Mouse (Mus musculus) lung, postnatal 0 days (tissue): ENCODE measurements around the gene Psmb3. TPM values are rescaled to one million over a fixed set of nuclear protein-coding genes. Genes with fewer than 3 reads are reported as not detected.
A peak's percentile ranks its signal among the peaks of the same experiment; 100 is the strongest.
"Not testable (repeated sequence)": the region's sequence is repeated elsewhere in the genome, so short reads cannot be mapped to it uniquely, and the experiment has no call there.

Experiments used
- ATAC-seq: fragments of 200-750 bp; cut with Nextera tagmentation; 2 replicates; pipeline ENCODE4 v1.8.0; 2017; ENCODE audit warnings: moderate library complexity
- DNase-seq: peaks from one replicate; pipeline ENCODE4 v3.0.0-alpha.2; 2016; ENCODE audit warnings: low spot score
- H3K27ac ChIP-seq: fragments of 300-500 bp; sonication (generic); 2 replicates; pipeline ENCODE4 v1.5.1; 2014; ENCODE audit warnings: antibody characterized with exemption, mild to moderate bottlenecking, low read length, mixed read lengths
- H3K27me3 ChIP-seq: fragments of 300-500 bp; sonication (generic); replicated peaks from 2 replicates; pipeline ENCODE4 v1.6.1; 2014; ENCODE audit warnings: low read length, mixed read lengths; ENCODE audit not compliant: insufficient read depth
- H3K36me3 ChIP-seq: fragments of 300-500 bp; sonication (generic); 2 replicates; pipeline ENCODE4 v1.6.1; 2014; ENCODE audit warnings: low read length, mixed read lengths; ENCODE audit not compliant: insufficient read depth
- H3K4me1 ChIP-seq: fragments of 300-500 bp; sonication (generic); 2 replicates; pipeline ENCODE4 v1.6.1; 2014; ENCODE audit warnings: antibody characterized with exemption, low read depth, low read length, mixed read lengths; ENCODE audit not compliant: insufficient read depth
- H3K4me2 ChIP-seq: fragments of 300-500 bp; sonication (generic); replicated peaks from 2 replicates; pipeline ENCODE4 v1.6.1; 2014; ENCODE audit warnings: low read depth, mild to moderate bottlenecking, low read length, moderate library complexity, mixed read lengths
- H3K4me3 ChIP-seq: fragments of 300-500 bp; sonication (generic); 2 replicates; pipeline ENCODE4 v1.5.1; 2014; ENCODE audit warnings: low read depth, low read length
- H3K9ac ChIP-seq: fragments of 300-500 bp; sonication (generic); replicated peaks from 2 replicates; pipeline ENCODE4 v1.6.1; 2014; ENCODE audit warnings: low read depth, mild to moderate bottlenecking
- H3K9me3 ChIP-seq: fragments of 300-500 bp; sonication (generic); 2 replicates; pipeline ENCODE4 v1.6.1; 2016; ENCODE audit warnings: low read length, mixed read lengths
- CTCF ChIP-seq: IDR thresholded peaks from 2 replicates; pipeline ENCODE4 v1.5.1; 2016; ENCODE audit warnings: antibody characterized with exemption, mild to moderate bottlenecking
- EP300 ChIP-seq: IDR thresholded peaks from 2 replicates; pipeline ENCODE4 v1.6.1; 2016; ENCODE audit warnings: antibody characterized with exemption, mild to moderate bottlenecking, control low read depth
- WGBS: fragments of 180-500 bp; shearing (Covaris S2); extraction: QIAGEN DNeasy Blood & Tissue Kit; methylation state at CpG from one replicate; pipeline ENCODE4 v1.1.7; 2014; 5-methylcytosine and 5-hydroxymethylcytosine counted together
- polyA plus RNA-seq: library from polyadenylated mRNA; unstranded; fragments of >200 nt; fragmentation: Nextera tagmentation; extraction: Ambion mirVana; gene quantifications from 2 replicates; pipeline ENCODE4 v1.2.1, GENCODE M21; 2015

Gene Psmb3
- polyA plus RNA-seq, 1 experiment from 2014 or later: 419 TPM

DNA sequence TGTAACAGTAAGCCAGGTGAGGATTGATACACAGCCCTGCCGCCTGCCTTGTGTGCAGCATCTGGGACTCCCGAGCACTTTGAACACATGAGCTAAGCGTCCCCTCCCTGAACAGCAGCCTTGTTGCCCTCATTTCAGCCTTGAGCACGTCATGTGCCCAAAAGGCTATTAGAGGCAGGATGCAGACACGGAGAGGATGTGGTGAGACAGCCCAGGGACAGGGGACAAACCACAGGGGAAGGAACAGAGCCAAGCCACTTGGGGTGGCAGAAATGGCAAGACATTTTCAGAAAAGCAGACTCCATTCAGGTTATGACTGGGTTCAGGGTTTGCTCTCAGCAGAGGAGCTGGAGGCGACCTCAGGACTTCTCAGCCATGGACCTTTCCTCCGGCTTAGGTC, 25.1 kb downstream of the Psmb3 start:
- Histone ChIP-seq H3K9ac (no peak overlapping the region), H3K27me3 (no peaks in the 10 kb centered on the region), H3K4me1 (no peaks in the 10 kb centered on the region), H3K27ac (no peak overlapping the region), H3K36me3 (peaks cover 14% of the 10 kb centered on the region; the same call in 1 of the 2 replicates), H3K4me2 (no peak overlapping the region), H3K4me3 (no peak overlapping the region), H3K9me3 (no peaks in the 10 kb centered on the region)
- ATAC-seq: 0 out of 2 replicates have a peak, but pooled peaks have one; percentile 26
- DNase-seq: peak; percentile 25
- TF ChIP-seq EP300 (no peak), CTCF (no peak)
- WGBS: 67% methylated on average over 7 of the region's 7 CpGs

DNA sequence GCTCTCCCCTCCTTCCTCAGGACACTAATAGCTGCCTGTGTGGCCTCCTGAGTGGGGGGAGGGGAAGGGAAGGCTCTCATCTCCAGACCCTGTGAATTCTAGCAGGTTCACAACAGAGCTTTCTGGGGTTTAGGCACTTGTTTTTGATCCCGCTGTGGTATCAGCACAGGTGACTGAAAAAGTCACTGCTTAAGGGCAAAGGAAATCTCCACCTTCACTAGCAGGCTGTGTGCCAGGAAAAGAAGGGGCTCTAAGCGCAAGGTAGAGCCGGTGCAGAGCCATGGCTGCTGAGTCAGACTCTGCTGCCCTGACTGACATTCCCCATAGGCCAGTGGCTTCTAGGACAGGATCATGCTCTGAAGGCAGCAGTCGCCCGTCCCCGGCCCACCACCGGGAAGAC, 25.5 kb downstream of the Psmb3 start:
- Histone ChIP-seq H3K27me3 (no peaks in the 10 kb centered on the region), H3K9ac (no peak overlapping the region), H3K4me1 (no peaks in the 10 kb centered on the region), H3K27ac (no peak overlapping the region), H3K9me3 (no peaks in the 10 kb centered on the region), H3K4me3 (no peak overlapping the region), H3K4me2 (no peak overlapping the region), H3K36me3 (peaks cover 14% of the 10 kb centered on the region; the same call in 1 of the 2 replicates)
- WGBS: 90% methylated on average over 7 of the region's 7 CpGs
- DNase-seq (no peak), ATAC-seq (no peak)
- no peak for TF ChIP-seq CTCF

DNA sequence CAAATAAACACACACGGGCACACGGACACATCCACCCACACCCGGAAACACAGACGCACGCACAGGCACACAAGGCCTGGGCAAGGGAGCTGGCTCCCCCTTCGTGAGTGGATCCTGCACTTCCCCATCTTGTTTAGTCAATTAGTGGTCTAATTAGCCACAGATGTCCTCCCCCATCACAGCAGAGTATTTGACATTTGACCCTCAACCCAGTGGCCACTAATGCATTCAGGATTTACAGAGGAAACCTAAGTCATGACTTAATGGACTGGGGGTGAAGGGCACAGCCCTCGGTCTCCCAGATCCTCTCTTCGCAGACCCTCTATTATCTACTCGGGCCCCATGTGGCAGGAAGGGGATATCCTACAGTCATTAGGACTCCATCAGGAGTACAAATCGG, 30.5 kb downstream of the Psmb3 start:
- Histone ChIP-seq H3K4me3 (no peak overlapping the region), H3K36me3 (no peaks in the 10 kb centered on the region), H3K9ac (no peak overlapping the region), H3K27me3 (no peaks in the 10 kb centered on the region), H3K4me2 (no peak overlapping the region), H3K9me3 (no peaks in the 10 kb centered on the region), H3K27ac (no peak overlapping the region), H3K4me1 (no peaks in the 10 kb centered on the region)
- DNase-seq: peak; percentile 27
- 41% methylated on average over 10 of the region's 10 CpGs for WGBS
- TF ChIP-seq EP300 (no peak), CTCF (no peak)
- peak; percentile 64 for ATAC-seq

DNA sequence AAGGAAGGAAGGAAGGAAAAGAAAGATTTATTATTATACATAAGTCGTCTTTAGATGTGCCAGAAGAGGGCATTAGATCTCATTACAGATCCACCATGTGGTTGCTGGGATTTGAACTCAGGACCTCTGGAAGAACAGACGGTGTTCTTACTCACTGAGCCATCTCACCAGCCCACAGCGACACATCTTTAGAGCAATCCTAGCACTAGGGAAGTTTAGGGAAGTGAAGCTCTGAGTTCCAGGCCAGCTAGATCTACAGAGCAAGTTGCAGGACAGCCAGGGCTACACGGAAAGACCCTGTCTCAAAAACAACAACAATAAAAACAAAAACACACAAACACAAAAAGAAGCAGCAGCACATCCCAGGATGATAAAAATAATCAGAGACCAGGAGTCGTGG, 31.6 kb downstream of the Psmb3 start:
- ATAC-seq, H3K27me3 ChIP-seq, DNase-seq, H3K4me2 ChIP-seq, H3K9me3 ChIP-seq, H3K9ac ChIP-seq, H3K36me3 ChIP-seq, H3K27ac ChIP-seq, H3K4me1 ChIP-seq, H3K4me3 ChIP-seq: not testable (repeated sequence)
- WGBS: 81% methylated on average over 5 of the region's 5 CpGs

DNA sequence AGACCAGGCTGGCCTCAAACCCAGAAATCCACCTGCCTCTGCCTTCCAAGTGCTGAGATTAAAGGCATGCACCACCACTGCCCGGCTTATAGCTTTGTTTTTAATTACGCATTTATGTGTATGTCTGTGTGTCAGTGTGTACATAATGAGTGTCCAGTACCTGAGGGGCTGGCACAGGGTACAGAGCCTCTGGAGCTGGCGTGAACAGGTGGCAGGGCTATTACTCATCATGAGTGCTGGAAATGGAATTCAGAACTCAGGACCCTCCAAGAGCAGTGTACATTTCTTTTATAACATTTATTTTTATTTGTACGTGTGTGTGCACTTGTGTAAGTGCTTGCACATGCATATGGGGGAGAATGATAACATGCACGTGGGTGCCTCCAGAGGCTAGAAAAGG, 33.4 kb downstream of the Psmb3 start:
- no peak overlapping the region for H3K4me2 ChIP-seq
- H3K4me1 ChIP-seq: no peaks in the 10 kb centered on the region
- WGBS: 83% methylated on average over 5 of the region's 5 CpGs
- ATAC-seq: no peak
- TF ChIP-seq EP300 (no peak), CTCF (no peak)
- no peak overlapping the region for H3K4me3 ChIP-seq
- H3K27me3 ChIP-seq: no peaks in the 10 kb centered on the region
- no peak overlapping the region for H3K9ac ChIP-seq
- no peak for DNase-seq
- H3K9me3 ChIP-seq: no peaks in the 10 kb centered on the region
- H3K36me3 ChIP-seq: no peaks in the 10 kb centered on the region
- no peak overlapping the region for H3K27ac ChIP-seq

DNA sequence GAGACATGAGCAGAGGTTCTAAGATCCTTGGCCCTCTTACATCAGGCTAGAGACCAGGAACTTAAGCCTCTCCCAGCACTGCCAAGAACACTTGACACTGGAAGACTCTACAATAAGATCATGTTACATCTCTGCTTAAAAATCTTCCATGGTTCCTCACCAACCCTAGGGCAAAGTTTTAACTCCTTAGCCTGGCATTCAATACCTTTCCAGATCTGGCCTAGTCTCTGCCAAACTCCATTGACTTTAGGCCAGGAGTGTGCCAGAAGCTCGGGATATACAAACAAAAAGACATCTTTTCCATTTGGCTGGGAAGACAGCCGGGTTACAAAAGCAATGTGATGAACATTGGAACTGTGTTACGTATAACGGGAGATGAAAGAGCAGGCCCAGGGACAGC, 34.4 kb downstream of the Psmb3 start:
- no peak for TF ChIP-seq EP300
- no peak for TF ChIP-seq CTCF
- no peaks in the 10 kb centered on the region for H3K9me3 ChIP-seq
- ATAC-seq (no peak), DNase-seq (no peak)
- H3K36me3 ChIP-seq: no peaks in the 10 kb centered on the region
- H3K27me3 ChIP-seq: no peaks in the 10 kb centered on the region
- no peak overlapping the region for H3K27ac ChIP-seq
- no peak overlapping the region for H3K4me2 ChIP-seq
- no peak overlapping the region for H3K9ac ChIP-seq
- no peak overlapping the region for H3K4me3 ChIP-seq
- H3K4me1 ChIP-seq: peaks cover 1% of the 10 kb centered on the region; the same call in 1 of the 2 replicates
- 57% methylated on average over 4 of the region's 4 CpGs for WGBS

DNA sequence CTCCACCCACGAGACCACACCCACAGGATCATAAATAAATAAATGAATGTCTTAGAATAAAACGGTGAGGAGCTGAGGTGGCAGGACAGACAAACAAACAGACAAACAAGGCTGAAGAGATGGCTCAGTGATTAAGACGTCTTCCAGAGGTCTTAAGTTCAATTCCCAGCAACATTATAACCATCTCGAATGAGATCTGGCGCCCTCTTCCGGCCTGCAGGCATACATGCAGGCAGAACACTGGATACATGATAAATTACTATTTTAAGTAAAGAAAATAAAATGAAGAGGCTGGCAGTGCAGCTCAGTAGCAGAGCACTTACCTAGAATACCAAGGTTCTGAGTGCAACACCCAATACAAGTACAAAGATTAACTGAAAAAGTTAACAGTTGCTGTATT, 35.5 kb downstream of the Psmb3 start:
- H3K4me2 ChIP-seq: no peak overlapping the region
- no peaks in the 10 kb centered on the region for H3K27me3 ChIP-seq
- no peaks in the 10 kb centered on the region for H3K36me3 ChIP-seq
- H3K27ac ChIP-seq: no peak overlapping the region
- peaks cover 11% of the 10 kb centered on the region for H3K4me1 ChIP-seq
- no peak overlapping the region for H3K4me3 ChIP-seq
- ATAC-seq: no peak
- 56% methylated on average over 6 of the region's 6 CpGs for WGBS
- H3K9ac ChIP-seq: no peak overlapping the region
- DNase-seq: no peak
- H3K9me3 ChIP-seq: no peaks in the 10 kb centered on the region
- TF ChIP-seq EP300 (no peak), CTCF (peak; percentile 61)
